Mouse (Mus musculus) forebrain, embryonic 13.5 days (tissue): ENCODE measurements around the gene Cntrob. TPM values are rescaled to one million over a fixed set of nuclear protein-coding genes. Genes with fewer than 3 reads are reported as not detected.

Source experiments
- ATAC-seq: fragments of 200-750 bp; cut with Nextera tagmentation; 2 replicates; pipeline ENCODE4 v1.8.0; 2017
- H3K27ac ChIP-seq: fragments of 300-500 bp; sonication (generic); 2 replicates; pipeline ENCODE4 v1.5.1; 2015; ENCODE audit warnings: inconsistent platforms, mild to moderate bottlenecking, moderate library complexity
- H3K27me3 ChIP-seq: fragments of 300-500 bp; sonication (generic); 2 replicates; pipeline ENCODE4 v1.6.1; 2015; ENCODE audit warnings: mild to moderate bottlenecking, inconsistent platforms
- H3K36me3 ChIP-seq: fragments of 300-500 bp; sonication (generic); 2 replicates; pipeline ENCODE4 v1.6.1; 2015; ENCODE audit warnings: mild to moderate bottlenecking, inconsistent platforms; ENCODE audit not compliant: poor library complexity, severe bottlenecking
- H3K4me1 ChIP-seq: fragments of 300-500 bp; sonication (generic); 2 replicates; pipeline ENCODE4 v1.6.1; 2015; ENCODE audit warnings: inconsistent platforms
- H3K4me2 ChIP-seq: fragments of 300-500 bp; sonication (generic); 2 replicates; pipeline ENCODE4 v1.6.1; 2015; ENCODE audit warnings: inconsistent platforms, mild to moderate bottlenecking, moderate library complexity
- H3K4me3 ChIP-seq: fragments of 300-500 bp; sonication (generic); 2 replicates; pipeline ENCODE4 v1.5.1; 2015; ENCODE audit warnings: mild to moderate bottlenecking, inconsistent platforms
- H3K9ac ChIP-seq: fragments of 300-500 bp; sonication (generic); 2 replicates; pipeline ENCODE4 v1.6.1; 2015; ENCODE audit warnings: mild to moderate bottlenecking, inconsistent platforms
- H3K9me3 ChIP-seq: fragments of 300-500 bp; sonication (generic); replicated peaks from 2 replicates; pipeline ENCODE4 v1.6.1; 2016; ENCODE audit warnings: inconsistent platforms
- WGBS: fragments of 180-500 bp; shearing (Covaris S2); methylation state at CpG from one replicate; pipeline ENCODE4 v1.1.7; 2015; 5-methylcytosine and 5-hydroxymethylcytosine counted together
- polyA plus RNA-seq: library from polyadenylated mRNA; unstranded; fragments of >200 nt; fragmentation: Nextera tagmentation; extraction: Ambion mirVana; gene quantifications from 2 replicates; pipeline ENCODE4 v1.2.1, GENCODE M21; 2015

Cntrob gene
- polyA plus RNA-seq, 1 experiment from 2014 or later, result 37.1 TPM

DNA sequence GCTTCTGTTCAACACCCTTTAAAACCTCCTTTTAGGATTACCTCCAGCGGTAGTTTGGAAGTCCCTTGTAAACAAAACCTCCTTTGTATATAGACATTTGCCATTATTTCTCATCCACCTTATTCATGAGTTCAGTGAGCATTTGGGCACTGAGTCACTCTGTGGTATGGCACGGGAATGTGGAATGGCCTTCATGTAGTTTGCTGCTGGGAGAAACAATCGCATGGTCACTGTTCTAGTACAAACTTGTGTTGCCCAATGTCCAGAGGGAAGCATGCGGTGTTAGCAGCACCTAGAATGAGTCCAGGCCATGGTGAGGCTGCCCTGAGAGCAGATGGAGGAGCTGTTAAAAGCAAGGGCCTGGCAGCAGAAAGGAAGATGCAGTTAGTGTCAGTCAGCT, 11.2 kb upstream of the Cntrob start:
- peaks cover 15% of the 10 kb centered on the region for H3K4me1 ChIP-seq
- no peaks in the 10 kb centered on the region for H3K36me3 ChIP-seq
- no peak overlapping the region for H3K27ac ChIP-seq
- no peak overlapping the region for H3K9ac ChIP-seq
- H3K9me3 ChIP-seq, result no peaks in the 10 kb centered on the region
- H3K4me2 ChIP-seq, result no peak overlapping the region
- peaks cover 5% of the 10 kb centered on the region; the same call in 1 of the 2 replicates for H3K27me3 ChIP-seq
- WGBS, result 64% methylated on average over 4 of the region's 4 CpGs
- no peak overlapping the region for H3K4me3 ChIP-seq
- ATAC-seq, result no peak

DNA sequence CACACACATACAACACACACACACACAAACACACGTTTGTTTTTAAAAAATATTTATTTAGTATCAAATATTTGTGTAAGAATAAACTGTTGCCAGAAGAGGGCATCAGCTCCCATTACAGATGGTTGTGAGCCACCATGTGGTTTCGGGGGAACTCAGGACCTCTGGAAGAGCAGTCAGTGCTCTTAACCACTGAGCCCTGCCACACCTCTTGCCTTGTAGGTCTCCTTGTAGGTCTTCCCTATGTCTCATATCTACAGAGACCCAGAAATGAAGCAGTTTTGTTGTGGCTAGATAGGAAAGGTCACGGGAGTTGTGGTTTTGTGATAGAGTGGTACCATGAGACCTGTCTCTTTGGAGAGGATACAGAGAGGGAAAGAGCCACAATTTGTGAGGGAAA, 10.3 kb upstream of the Cntrob start:
- Histone ChIP-seq H3K27me3 (peaks cover 6% of the 10 kb centered on the region; the same call in 1 of the 2 replicates), H3K36me3 (no peaks in the 10 kb centered on the region), H3K4me1 (peaks cover 13% of the 10 kb centered on the region), H3K4me3 (no peak overlapping the region), H3K9me3 (no peaks in the 10 kb centered on the region), H3K27ac (no peak overlapping the region), H3K9ac (no peak overlapping the region), H3K4me2 (no peak overlapping the region)
- no peak for ATAC-seq
- 70% methylated on average over 3 of the region's 3 CpGs for WGBS

DNA sequence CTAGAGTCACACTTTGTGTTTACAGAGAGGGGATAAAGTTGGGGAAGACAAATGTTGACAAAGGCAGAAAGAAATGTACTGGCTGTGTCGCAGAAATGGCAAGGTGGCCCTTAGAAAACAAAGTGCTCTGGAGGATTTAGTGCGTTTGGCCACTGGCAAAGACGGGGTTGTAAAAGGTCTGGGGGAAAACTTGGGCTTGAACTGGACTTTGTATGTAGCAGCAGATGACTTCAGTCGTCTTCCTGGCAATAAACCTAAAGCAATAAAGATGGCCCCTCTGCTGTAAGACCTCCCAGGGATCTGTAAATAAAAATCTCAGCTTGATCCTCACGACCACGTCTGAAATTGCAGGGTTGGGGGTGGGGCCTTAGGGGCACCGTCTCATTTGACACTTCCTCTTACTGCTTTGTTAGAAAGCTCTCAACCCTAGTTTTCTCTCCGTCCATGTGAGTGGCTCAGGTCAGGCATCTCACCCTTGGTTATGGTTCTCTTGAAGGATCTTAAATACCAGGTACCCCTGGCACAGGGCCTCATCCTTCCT, 9.2 kb upstream of the Cntrob start:
- 39% methylated on average over 8 of the region's 8 CpGs for WGBS
- H3K27me3 ChIP-seq, result peaks cover 11% of the 10 kb centered on the region
- no peak overlapping the region for H3K4me3 ChIP-seq
- H3K9me3 ChIP-seq, result no peaks in the 10 kb centered on the region
- H3K36me3 ChIP-seq, result no peaks in the 10 kb centered on the region
- H3K4me1 ChIP-seq, result peaks cover 13% of the 10 kb centered on the region
- peak overlapping the region; percentile 81; the same call in 1 of the 2 replicates for H3K27ac ChIP-seq
- no peak overlapping the region for H3K9ac ChIP-seq
- H3K4me2 ChIP-seq, result peak overlapping the region; percentile 72; the same call in 1 of the 2 replicates
- ATAC-seq, result no peak

DNA sequence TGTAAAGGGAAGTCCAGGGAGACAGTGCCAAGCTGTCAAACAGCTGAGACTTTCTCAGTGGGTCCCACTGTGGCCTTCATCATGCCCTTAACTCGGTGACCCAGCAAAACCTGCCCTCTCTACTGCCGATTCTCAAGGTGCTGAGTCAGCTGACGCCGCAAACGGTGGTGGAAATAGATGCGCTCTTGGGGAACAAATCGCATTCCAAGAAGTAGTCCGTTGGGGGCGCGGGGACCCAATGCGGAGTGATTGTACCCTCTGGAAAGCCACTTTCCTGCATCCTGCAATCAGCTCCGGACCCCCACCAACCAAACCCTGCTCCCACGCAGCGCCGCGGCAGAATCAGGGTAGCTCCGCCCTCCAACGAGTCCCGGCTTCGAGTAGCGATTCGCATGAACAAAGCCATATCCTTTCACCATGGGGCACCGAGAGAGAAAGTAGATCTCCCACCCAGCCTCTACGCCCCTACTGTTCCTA, 8.4 kb upstream of the Cntrob start:
- under 1% methylated on average over 24 of the region's 24 CpGs for WGBS
- H3K9ac ChIP-seq, result peak overlapping the region; percentile 70
- H3K4me1 ChIP-seq, result peaks cover 15% of the 10 kb centered on the region
- H3K27ac ChIP-seq, result peak overlapping the region; percentile 81
- H3K9me3 ChIP-seq, result no peaks in the 10 kb centered on the region
- no peaks in the 10 kb centered on the region for H3K36me3 ChIP-seq
- ATAC-seq, result peak; percentile 89
- H3K27me3 ChIP-seq, result peaks cover 19% of the 10 kb centered on the region
- H3K4me3 ChIP-seq, result peak overlapping the region; percentile 46
- peak overlapping the region; percentile 72 for H3K4me2 ChIP-seq

DNA sequence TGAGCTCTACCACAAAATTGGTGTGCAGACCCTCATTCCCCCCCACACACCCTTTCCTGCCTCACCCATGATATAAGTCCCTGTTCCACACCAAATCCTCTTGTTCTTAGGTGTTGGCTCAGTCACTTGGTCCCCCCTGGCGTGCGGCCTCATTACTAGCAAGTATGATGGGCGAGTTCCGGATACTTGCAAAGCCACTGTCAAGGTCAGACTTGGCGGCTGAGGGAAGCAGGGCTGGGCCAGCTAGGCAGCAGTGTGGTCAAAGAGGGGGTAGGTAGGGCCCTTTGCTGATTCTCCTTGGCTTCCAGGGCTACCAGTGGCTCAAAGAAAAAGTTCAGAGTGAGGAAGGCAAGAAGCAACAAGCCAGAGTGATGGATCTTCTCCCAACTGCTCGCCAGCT, 7.6 kb upstream of the Cntrob start:
- Histone ChIP-seq H3K9ac (no peak overlapping the region), H3K4me2 (peak overlapping the region; percentile 72), H3K27me3 (peaks cover 23% of the 10 kb centered on the region), H3K4me1 (peaks cover 22% of the 10 kb centered on the region), H3K27ac (peak overlapping the region; percentile 81; the same call in 1 of the 2 replicates), H3K9me3 (no peaks in the 10 kb centered on the region), H3K4me3 (peak overlapping the region; percentile 46; the same call in 1 of the 2 replicates), H3K36me3 (no peaks in the 10 kb centered on the region)
- 91% methylated on average over 6 of the region's 6 CpGs for WGBS
- ATAC-seq, result no peak

DNA sequence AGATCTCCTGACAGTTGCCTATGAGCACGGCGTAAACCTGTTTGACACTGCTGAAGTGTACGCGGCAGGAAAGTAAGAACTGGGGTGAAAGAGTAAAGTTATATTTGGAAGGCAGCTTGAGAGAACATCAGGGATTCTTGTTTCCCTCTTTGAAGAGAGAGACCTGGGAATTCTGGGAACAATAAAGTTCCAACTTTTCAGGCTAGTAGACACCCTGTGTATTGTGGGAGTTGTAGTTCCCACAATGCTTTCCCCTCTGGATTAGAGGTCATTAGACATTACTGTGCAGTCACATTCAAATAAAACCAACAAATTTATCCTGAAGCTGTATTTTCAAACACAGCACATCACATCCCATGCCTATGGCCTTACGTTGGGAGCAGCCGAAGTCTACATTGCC, 4.9 kb upstream of the Cntrob start:
- Histone ChIP-seq H3K27me3 (peaks cover 23% of the 10 kb centered on the region), H3K4me1 (peaks cover 42% of the 10 kb centered on the region), H3K4me3 (no peak overlapping the region), H3K9me3 (no peaks in the 10 kb centered on the region), H3K4me2 (no peak overlapping the region), H3K9ac (no peak overlapping the region), H3K27ac (no peak overlapping the region), H3K36me3 (no peaks in the 10 kb centered on the region)
- ATAC-seq, result no peak
- 94% methylated on average over 6 of the region's 6 CpGs for WGBS

DNA sequence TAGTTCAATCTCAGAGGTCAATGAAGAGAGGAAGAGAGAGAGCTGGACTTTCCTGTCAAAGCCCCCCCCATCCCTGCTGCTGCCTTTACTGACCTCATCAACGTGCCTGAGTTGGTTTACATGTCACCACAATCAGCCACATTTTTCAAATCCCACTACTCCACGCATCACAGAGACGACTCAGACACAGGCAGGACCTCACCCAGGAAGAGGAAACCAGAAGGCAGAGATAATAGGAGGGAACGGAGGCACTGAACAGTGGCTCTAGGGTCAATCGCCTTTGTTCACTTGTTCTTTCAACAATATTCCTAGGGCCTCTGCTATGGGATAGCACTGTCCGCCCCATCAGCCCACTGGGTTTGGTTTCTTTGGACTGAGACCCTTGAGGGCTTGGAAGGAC, 4.1 kb upstream of the Cntrob start:
- Histone ChIP-seq H3K4me3 (no peak overlapping the region), H3K27me3 (peaks cover 23% of the 10 kb centered on the region), H3K9ac (no peak overlapping the region), H3K9me3 (no peaks in the 10 kb centered on the region), H3K4me1 (peaks cover 48% of the 10 kb centered on the region), H3K36me3 (no peaks in the 10 kb centered on the region), H3K27ac (no peak overlapping the region), H3K4me2 (no peak overlapping the region)
- no peak for ATAC-seq
- 50% methylated on average over 6 of the region's 6 CpGs for WGBS

DNA sequence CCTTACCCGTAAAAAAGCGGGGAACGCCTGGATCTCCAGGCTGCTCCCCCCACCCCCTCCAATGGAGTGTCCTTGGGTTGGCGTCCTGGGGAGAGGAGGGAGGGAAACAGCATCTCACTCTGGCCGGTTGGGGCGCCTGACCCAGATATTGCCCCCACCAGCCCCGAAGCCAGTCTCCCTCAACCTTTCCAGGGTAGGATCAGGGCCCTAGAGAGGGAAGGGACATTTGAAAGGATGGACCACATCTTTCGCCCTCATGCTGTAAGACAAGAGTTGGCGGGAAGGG, 3.5 kb upstream of the Cntrob start:
- peak overlapping the region; percentile 50; the same call in 1 of the 2 replicates for H3K4me3 ChIP-seq
- H3K27ac ChIP-seq, result no peak overlapping the region
- H3K9me3 ChIP-seq, result no peaks in the 10 kb centered on the region
- peak overlapping the region; percentile 79 for H3K4me2 ChIP-seq
- 11% methylated on average over 9 of the region's 9 CpGs for WGBS
- peaks cover 49% of the 10 kb centered on the region for H3K4me1 ChIP-seq
- H3K27me3 ChIP-seq, result peaks cover 23% of the 10 kb centered on the region
- ATAC-seq, result no peak
- H3K36me3 ChIP-seq, result no peaks in the 10 kb centered on the region
- H3K9ac ChIP-seq, result 0 out of 2 replicates have a peak overlapping the region, but pooled peaks have one; percentile 3

DNA sequence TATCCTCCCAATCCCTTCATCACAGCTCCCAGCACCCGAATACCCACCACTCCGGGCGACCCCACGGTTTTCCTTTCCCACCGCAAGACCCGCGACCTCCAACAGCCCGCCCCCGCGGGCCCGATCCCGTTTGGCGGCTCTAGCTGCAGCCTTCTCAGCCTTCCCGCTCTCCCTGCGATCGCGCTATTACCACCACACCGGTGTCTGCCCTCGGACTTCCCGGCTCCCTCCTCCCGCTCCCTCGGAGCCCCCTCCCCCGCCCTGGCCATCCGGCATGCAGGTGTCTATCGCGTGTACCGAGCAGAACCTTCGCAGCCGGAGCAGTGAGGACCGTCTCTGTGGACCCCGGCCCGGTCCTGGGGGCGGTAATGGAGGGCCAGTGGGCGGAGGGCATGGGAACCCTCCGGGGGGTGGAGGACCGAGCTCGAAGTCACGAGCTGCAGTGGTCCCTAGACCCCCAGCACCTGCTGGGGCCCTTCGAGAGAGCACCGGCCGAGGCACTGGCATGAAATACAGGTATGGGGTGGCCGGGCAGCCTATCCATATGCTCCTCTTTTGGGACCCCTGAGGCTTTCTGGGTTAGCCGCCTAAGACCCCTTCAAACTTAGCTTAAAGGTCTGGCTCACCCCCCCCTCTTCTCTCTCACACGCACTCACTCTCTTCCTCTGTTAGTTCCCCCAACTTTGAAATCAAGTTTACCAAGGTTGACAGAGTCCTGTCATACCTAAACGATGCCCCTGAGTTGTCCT, 3.0 kb upstream of the Cntrob start:
- 1% methylated on average over 45 of the region's 45 CpGs for WGBS
- H3K4me2 ChIP-seq, result peak overlapping the region; percentile 79
- peaks cover 51% of the 10 kb centered on the region for H3K4me1 ChIP-seq

DNA sequence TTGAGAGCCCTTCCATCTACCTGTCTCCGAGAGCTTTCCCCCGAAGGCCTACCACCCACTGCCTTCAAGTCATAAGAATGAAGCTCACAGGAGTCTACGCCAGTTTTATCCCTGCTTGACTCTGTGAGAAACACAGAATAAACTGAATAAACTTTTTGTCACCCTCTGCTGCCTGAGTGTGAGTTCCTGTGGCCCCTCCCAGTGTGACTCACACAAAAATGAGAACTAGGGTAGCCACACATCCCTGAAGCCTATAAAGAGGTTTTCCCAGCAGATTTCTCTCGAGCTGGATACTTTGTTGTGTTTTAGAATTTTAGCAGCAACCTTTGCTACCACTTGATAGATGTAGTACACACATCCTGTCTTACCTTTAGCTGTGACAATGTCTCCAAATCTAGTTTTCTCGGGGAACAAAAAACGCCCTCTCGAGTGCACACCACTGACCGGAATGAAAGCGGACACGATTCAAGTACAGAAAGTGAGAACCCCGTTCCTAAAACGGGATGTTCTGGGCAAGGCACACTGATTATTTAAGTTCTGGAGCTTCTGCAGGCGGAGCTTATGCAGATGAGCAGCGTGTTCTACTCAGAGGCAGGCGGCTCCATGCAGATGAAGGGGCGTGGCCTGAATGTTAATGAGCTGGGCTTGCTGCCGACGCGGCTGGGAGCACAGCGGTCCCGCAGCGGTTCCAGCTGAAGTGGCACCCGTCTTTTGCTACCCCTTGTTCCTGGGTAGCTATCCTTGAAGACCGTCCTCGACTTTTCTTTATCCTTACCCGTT, 2.2 kb upstream of the Cntrob start, which contains the start of gene Kcnab3:
Gene Kcnab3 (plus strand): TSS at position 631 of the 780 bp plus-strand sequence.
- peak within 1 kb of the TSS; percentile 52 for H3K4me3 ChIP-seq
- WGBS, result 11% methylated on average over 26 of the region's 26 CpGs
- peak within 1 kb of the TSS; percentile 68 for H3K9ac ChIP-seq
- no peaks in the 10 kb centered on the region for H3K9me3 ChIP-seq
- H3K4me2 ChIP-seq, result peak within 1 kb of the TSS; percentile 79
- peak within 1 kb of the TSS; percentile 15; the same call in 1 of the 2 replicates for H3K27ac ChIP-seq
- peak; percentile 68 for ATAC-seq
- peaks cover 23% of the 10 kb centered on the region for H3K27me3 ChIP-seq
- H3K4me1 ChIP-seq, result peaks cover 52% of the 10 kb centered on the region
- H3K36me3 ChIP-seq, result peaks cover 3% of the 10 kb centered on the region; the same call in 1 of the 2 replicates

More for the DNA sequence above, 3.0 kb upstream of the Cntrob start:
- Histone ChIP-seq H3K9ac (peak overlapping the region; percentile 68), H3K27ac (0 out of 2 replicates have a peak overlapping the region, but pooled peaks have one; percentile 15), H3K36me3 (no peaks in the 10 kb centered on the region), H3K27me3 (peaks cover 23% of the 10 kb centered on the region), H3K4me3 (peak overlapping the region; percentile 50), H3K9me3 (no peaks in the 10 kb centered on the region)
- 0 out of 2 replicates have a peak, but pooled peaks have one; percentile 9 for ATAC-seq

DNA sequence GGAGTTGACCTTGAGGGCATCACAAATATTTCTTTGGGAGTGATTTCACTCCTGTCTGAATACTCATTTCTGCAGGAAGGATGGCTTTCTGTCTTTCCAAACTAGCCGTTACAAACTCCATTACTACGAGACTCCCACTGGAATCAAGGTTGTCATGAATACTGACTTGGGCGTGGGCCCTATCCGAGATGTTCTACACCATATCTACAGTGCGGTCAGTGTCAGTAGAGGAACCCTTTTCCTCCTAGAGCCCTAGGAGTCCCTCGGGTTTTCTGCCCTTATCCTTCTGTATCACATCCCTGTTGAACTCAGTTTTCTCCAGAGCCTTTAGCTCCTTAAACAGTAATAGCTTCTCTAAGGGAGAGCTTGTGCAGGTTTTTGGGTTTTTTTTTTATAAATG, 1.2 kb upstream of the Cntrob start:
- peak overlapping the region; percentile 52 for H3K4me3 ChIP-seq
- H3K27ac ChIP-seq, result no peak overlapping the region
- no peak for ATAC-seq
- H3K36me3 ChIP-seq, result peaks cover 14% of the 10 kb centered on the region
- H3K27me3 ChIP-seq, result peaks cover 23% of the 10 kb centered on the region
- peak overlapping the region; percentile 23; the same call in 1 of the 2 replicates for H3K9ac ChIP-seq
- H3K4me2 ChIP-seq, result peak overlapping the region; percentile 79
- WGBS, result 84% methylated on average over 6 of the region's 6 CpGs
- peaks cover 55% of the 10 kb centered on the region for H3K4me1 ChIP-seq
- no peaks in the 10 kb centered on the region for H3K9me3 ChIP-seq
